ENCODE assay signal across 31 mouse cellular contexts in genomic region chr3:85667683-85668082, GRCm38 (mm10).
DNase-seq lines count a peak whose midpoint lies in the region; ATAC-seq and TF ChIP-seq lines count a peak whose summit lies in the region.
"Had no signal": no experiment of that assay in that cellular context is flagged by ENCODE, and none has a peak within 500 bp of the region (broad histone marks: within the 10 kb centered on the region; RNA-seq: fewer than 3 reads in every experiment).

No protein-coding gene starts in this region.

- WGBS in forebrain, postnatal 0 days, result 77% methylated on average over 6 of the region's 6 CpGs
- 93% methylated on average over 6 of the region's 6 CpGs for WGBS in forebrain, embryonic 14.5 days
- WGBS in heart, embryonic 13.5 days, result 92% methylated on average over 6 of the region's 6 CpGs
- 92% methylated on average over 6 of the region's 6 CpGs for WGBS in heart, embryonic 11.5 days (ENCODE audit: insufficient replicate concordance)

- H3K9ac ChIP-seq in forebrain, postnatal 0 days, result no peak overlapping the region
- H3K9ac ChIP-seq in forebrain, embryonic 14.5 days (ENCODE audit: low read length), result no peak overlapping the region
- no peak overlapping the region for H3K9ac ChIP-seq in heart, embryonic 13.5 days
- H3K9ac ChIP-seq in heart, embryonic 11.5 days (ENCODE audit: low read depth, low read length), result no peak overlapping the region
- H3K9ac ChIP-seq: embryonic facial prominence, embryonic 13.5 days; forebrain, embryonic 13.5 days; heart, embryonic 12.5 days; hindbrain, embryonic 13.5 days; intestine, embryonic 15.5 days had no signal

- peak overlapping the region; percentile 36; the same call in 1 of the 2 replicates for H3K27ac ChIP-seq in forebrain, postnatal 0 days (ENCODE audit: low read depth, low read length)
- H3K27ac ChIP-seq in forebrain, embryonic 14.5 days (ENCODE audit: low read depth, low read length), result no peak overlapping the region
- peak overlapping the region; percentile 64; the same call in 1 of the 2 replicates for H3K27ac ChIP-seq in heart, embryonic 13.5 days (replicated peaks)
- no peak overlapping the region for H3K27ac ChIP-seq in heart, embryonic 11.5 days (ENCODE audit: low read depth, low read length)
- H3K27ac ChIP-seq in left cerebral cortex, adult 2 months, result peak overlapping the region; percentile 92
- H3K27ac ChIP-seq: embryonic facial prominence, embryonic 10.5 days; embryonic facial prominence, embryonic 13.5 days; forebrain, embryonic 13.5 days; hindbrain, embryonic 10.5 days; hindbrain, embryonic 13.5 days; intestine, embryonic 15.5 days had no signal

- peak; percentile 52 for ATAC-seq in forebrain, postnatal 0 days
- ATAC-seq in forebrain, embryonic 14.5 days, result no peak
- no peak for ATAC-seq in heart, embryonic 13.5 days (ENCODE audit: extremely low read depth, insufficient number of reproducible peaks, low FRiP score, low TSS enrichment)
- no peak for ATAC-seq in heart, embryonic 11.5 days (replicated peaks; ENCODE audit: insufficient number of reproducible peaks, low FRiP score, low TSS enrichment)
- ATAC-seq: forebrain, embryonic 13.5 days; hindbrain, embryonic 16.5 days; intestine, embryonic 15.5 days; Patski had no signal

- intact Hi-C loops in left cerebral cortex, adult 2 months (cut with DNase I), result loop anchor here (10.0 kb wide), 2 partner anchors 303 to 643 kb away; no protein-coding TSS in a partner anchor

- H3K4me3 ChIP-seq in forebrain, postnatal 0 days (ENCODE audit: low read depth, low read length), result no peak overlapping the region
- H3K4me3 ChIP-seq in forebrain, embryonic 14.5 days (ENCODE audit: low read depth, low read length), result no peak overlapping the region
- H3K4me3 ChIP-seq in heart, embryonic 13.5 days, result no peak overlapping the region
- no peak overlapping the region for H3K4me3 ChIP-seq in heart, embryonic 11.5 days (ENCODE audit: low read depth, low read length)
- H3K4me3 ChIP-seq in left cerebral cortex, adult 2 months, result no peak overlapping the region
- H3K4me3 ChIP-seq: embryonic facial prominence, embryonic 10.5 days; embryonic facial prominence, embryonic 13.5 days; erythroblast, embryonic 14.5 days; forebrain, embryonic 13.5 days; heart, embryonic 12.5 days; hindbrain, embryonic 10.5 days; hindbrain, embryonic 13.5 days; intestine, embryonic 15.5 days had no signal

- no peak for TF ChIP-seq CTCF in forebrain, postnatal 0 days (IDR thresholded peaks at IDR 0.05; ENCODE audit: low read depth)
- TF ChIP-seq CTCF in left cerebral cortex, adult 2 months (IDR thresholded peaks at IDR 0.05), result no peak

- peaks cover 12% of the 10 kb centered on the region for H3K4me1 ChIP-seq in forebrain, postnatal 0 days (ENCODE audit: insufficient read depth)
- no peaks in the 10 kb centered on the region for H3K4me1 ChIP-seq in forebrain, embryonic 14.5 days (ENCODE audit: control insufficient read depth, insufficient read depth, low read length)
- H3K4me1 ChIP-seq in heart, embryonic 13.5 days, result peaks cover 21% of the 10 kb centered on the region
- H3K4me1 ChIP-seq in heart, embryonic 11.5 days (ENCODE audit: control insufficient read depth, insufficient read depth, low read length), result peaks cover 18% of the 10 kb centered on the region
- H3K4me1 ChIP-seq: embryonic facial prominence, embryonic 10.5 days; embryonic facial prominence, embryonic 13.5 days; hindbrain, embryonic 13.5 days; intestine, embryonic 15.5 days had no signal

- H3K4me2 ChIP-seq in forebrain, postnatal 0 days (ENCODE audit: low read depth), result no peak overlapping the region
- no peak overlapping the region for H3K4me2 ChIP-seq in forebrain, embryonic 14.5 days (ENCODE audit: low read length)
- no peak overlapping the region for H3K4me2 ChIP-seq in heart, embryonic 13.5 days
- no peak overlapping the region for H3K4me2 ChIP-seq in heart, embryonic 11.5 days
- H3K4me2 ChIP-seq: embryonic facial prominence, embryonic 13.5 days; forebrain, embryonic 13.5 days; hindbrain, embryonic 13.5 days; intestine, embryonic 15.5 days had no signal

- H3K36me3 ChIP-seq in forebrain, postnatal 0 days (ENCODE audit: insufficient read depth), result no peaks in the 10 kb centered on the region
- no peaks in the 10 kb centered on the region for H3K36me3 ChIP-seq in forebrain, embryonic 14.5 days (ENCODE audit: control insufficient read depth, insufficient read depth, low read length)
- H3K36me3 ChIP-seq in heart, embryonic 13.5 days, result no peaks in the 10 kb centered on the region; the same call in 1 of the 2 replicates
- H3K36me3 ChIP-seq in heart, embryonic 11.5 days (ENCODE audit: control insufficient read depth, insufficient read depth, low read length), result no peaks in the 10 kb centered on the region
- H3K36me3 ChIP-seq: embryonic facial prominence, embryonic 10.5 days; embryonic facial prominence, embryonic 13.5 days; G1E; heart, embryonic 12.5 days; hindbrain, embryonic 10.5 days; hindbrain, embryonic 13.5 days; intestine, embryonic 15.5 days had no signal

- no peaks in the 10 kb centered on the region for H3K9me3 ChIP-seq in forebrain, postnatal 0 days (ENCODE audit: low read length)
- H3K9me3 ChIP-seq in forebrain, embryonic 14.5 days (replicated peaks; ENCODE audit: control insufficient read depth, low read length), result no peaks in the 10 kb centered on the region
- H3K9me3 ChIP-seq in heart, embryonic 13.5 days, result no peaks in the 10 kb centered on the region
- H3K9me3 ChIP-seq in heart, embryonic 11.5 days (replicated peaks; ENCODE audit: control insufficient read depth, low read length), result no peaks in the 10 kb centered on the region
- H3K9me3 ChIP-seq: embryonic facial prominence, embryonic 10.5 days; embryonic facial prominence, embryonic 13.5 days; forebrain, embryonic 13.5 days; G1E; heart, embryonic 12.5 days; hindbrain, embryonic 10.5 days; hindbrain, embryonic 13.5 days; intestine, embryonic 15.5 days had no signal

- peak; percentile 42 for DNase-seq in forebrain, postnatal 0 days
- no peak for DNase-seq in forebrain, embryonic 14.5 days (ENCODE audit: low spot score)
- DNase-seq in left cerebral cortex, adult 2 months (ENCODE audit: extremely low spot score in 1 of 2, low spot score in 2 of 2), result no peak
- DNase-seq in left cerebral cortex, adult 8-10 months (ENCODE audit: low spot score in 2 of 2), result no peak
- DNase-seq in brain, adult 2 months (ENCODE audit: low read depth, low spot score), result peak; percentile 64
- no peak for DNase-seq in spleen, postnatal 36 days (ENCODE audit: low spot score in 2 of 2)
- DNase-seq: adrenal gland, postnatal 10 days; adrenal gland, postnatal 36 days; B cell, adult 2 months; cerebellum, adult 11 months; cerebellum, adult 2 months; cerebellum, adult 9-11 months; cerebellum, postnatal 25 days; embryo, embryonic 11 days; gastrocnemius, postnatal 25 days; heart, adult 18-20 months; kidney, adult 11 months had no signal

- H3K27me3 ChIP-seq in forebrain, postnatal 0 days (ENCODE audit: insufficient read depth, low read length), result no peaks in the 10 kb centered on the region
- no peaks in the 10 kb centered on the region for H3K27me3 ChIP-seq in forebrain, embryonic 14.5 days (replicated peaks; ENCODE audit: control insufficient read depth, insufficient read depth, low read length)
- H3K27me3 ChIP-seq in heart, embryonic 13.5 days (replicated peaks), result no peaks in the 10 kb centered on the region
- no peaks in the 10 kb centered on the region for H3K27me3 ChIP-seq in heart, embryonic 11.5 days (ENCODE audit: control insufficient read depth, insufficient read depth, low read length)
- H3K27me3 ChIP-seq: CH12.LX; embryonic facial prominence, embryonic 13.5 days; forebrain, embryonic 13.5 days; heart, embryonic 12.5 days; hindbrain, embryonic 13.5 days; intestine, embryonic 15.5 days; Patski had no signal

Comparison
In these comparisons a context has a peak if more than half of its experiments do, and no peak if none do; other contexts are left out.
1. DNase-seq: peak in forebrain, postnatal 0 days (single experiment) and brain, adult 2 months (single experiment); none in forebrain, embryonic 14.5 days (single experiment), left cerebral cortex, adult 2 months (0 of 2), left cerebral cortex, adult 8-10 months (0 of 2) and spleen, postnatal 36 days (0 of 2).
2. H3K27ac ChIP-seq: peak in forebrain, postnatal 0 days (single experiment), heart, embryonic 13.5 days (single experiment) and left cerebral cortex, adult 2 months (single experiment); none in forebrain, embryonic 14.5 days (single experiment) and heart, embryonic 11.5 days (single experiment).